Mouse (Mus musculus) splenic B cell, adult 2 months (primary cell): ENCODE results near the gene Carmil1.

Experiments
- DNase-seq: peaks from one replicate; pipeline ENCODE4 v3.0.0-alpha.2; 2011; ENCODE audit warnings: low read depth, low spot score
- H3K27me3 ChIP-seq: 2 replicates; pipeline ENCODE4 v1.6.1; 2012; ENCODE audit warnings: mild to moderate bottlenecking, low read length, moderate library complexity, mixed read lengths; ENCODE audit not compliant: control insufficient read depth, poor library complexity, insufficient read depth, severe bottlenecking
- H3K36me3 ChIP-seq: 2 replicates; pipeline ENCODE4 v1.6.1; 2012; ENCODE audit warnings: mild to moderate bottlenecking, low read length, moderate library complexity, mixed read lengths; ENCODE audit not compliant: control insufficient read depth, poor library complexity, insufficient read depth, severe bottlenecking

Gene Carmil1

DNA sequence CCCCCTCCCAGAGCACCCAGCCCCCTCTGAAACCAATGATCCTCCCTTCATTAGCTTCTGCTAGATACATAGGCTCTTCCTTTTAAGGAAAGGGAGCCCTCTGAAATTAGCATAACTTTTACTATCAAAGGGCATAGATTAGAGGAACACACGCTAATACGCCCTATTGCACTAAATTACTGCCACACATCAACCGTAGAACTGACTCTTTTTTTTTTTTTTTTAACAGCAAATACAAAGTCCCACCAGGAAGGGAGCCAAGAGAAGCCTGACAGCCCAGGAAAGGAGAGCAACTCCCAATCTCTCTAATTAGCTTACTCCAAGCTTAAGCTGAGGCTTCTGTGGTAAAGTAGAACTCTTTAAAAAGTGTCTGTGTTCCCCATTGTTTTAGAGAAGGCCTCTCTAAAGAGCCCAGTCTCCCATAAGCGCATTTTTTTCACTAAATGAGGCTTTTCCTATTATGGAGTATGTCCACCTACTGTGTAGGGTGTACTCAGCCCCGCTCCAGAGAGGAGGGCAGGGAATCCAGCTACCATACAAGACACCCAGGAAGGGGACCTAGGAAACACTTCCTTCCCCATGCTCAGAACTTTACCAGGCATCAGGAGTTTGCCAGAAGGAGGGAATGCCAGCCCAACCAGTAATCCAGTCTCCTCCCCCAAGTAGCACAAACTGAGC is 38.0 kb downstream of the Carmil1 start:
- no peaks in the 10 kb centered on the region for H3K27me3 ChIP-seq
- no peaks in the 10 kb centered on the region for H3K36me3 ChIP-seq
- DNase-seq: no peak

DNA sequence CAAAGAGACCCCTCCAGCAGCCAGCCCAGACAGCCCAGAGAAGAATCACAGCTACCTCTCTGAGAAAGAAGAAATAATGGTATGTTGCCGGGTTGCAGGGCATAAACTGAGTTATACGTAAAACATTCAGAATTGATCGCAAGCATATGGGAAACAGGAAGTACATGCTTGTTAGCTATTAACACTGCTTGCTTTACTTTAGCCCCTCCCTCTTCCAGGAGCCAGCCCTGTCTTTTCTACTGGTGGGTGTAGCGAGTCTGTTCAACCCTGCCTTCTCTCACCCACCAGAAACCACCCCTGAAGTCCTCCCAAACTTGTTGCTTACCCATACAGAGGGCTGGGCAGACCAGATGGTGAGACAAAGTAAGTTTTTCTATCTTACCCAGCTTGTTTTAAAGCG is 39.4 kb downstream of the Carmil1 start:
- no peaks in the 10 kb centered on the region for H3K27me3 ChIP-seq
- H3K36me3 ChIP-seq: no peaks in the 10 kb centered on the region
- peak; percentile 40 for DNase-seq

DNA sequence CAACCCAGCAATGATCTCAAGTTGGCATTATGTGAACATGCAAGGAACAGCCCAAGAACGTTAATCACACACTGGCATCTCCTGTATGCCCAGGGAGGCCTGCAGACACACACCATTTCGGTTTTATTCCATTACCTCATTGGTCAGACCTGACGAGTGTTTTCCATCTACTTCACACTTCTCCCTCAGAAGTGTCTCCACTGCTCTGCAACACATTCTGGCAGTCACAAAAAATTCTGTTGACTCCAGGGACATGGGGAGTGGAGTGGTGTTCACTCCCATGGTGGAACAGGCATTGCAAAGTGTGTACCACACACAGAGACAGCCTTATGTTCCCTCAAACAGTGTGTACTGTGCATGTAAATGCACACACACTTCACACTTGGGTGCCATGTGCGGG is 40.2 kb downstream of the Carmil1 start:
- Histone ChIP-seq H3K27me3 (no peaks in the 10 kb centered on the region), H3K36me3 (no peaks in the 10 kb centered on the region)
- DNase-seq: no peak

DNA sequence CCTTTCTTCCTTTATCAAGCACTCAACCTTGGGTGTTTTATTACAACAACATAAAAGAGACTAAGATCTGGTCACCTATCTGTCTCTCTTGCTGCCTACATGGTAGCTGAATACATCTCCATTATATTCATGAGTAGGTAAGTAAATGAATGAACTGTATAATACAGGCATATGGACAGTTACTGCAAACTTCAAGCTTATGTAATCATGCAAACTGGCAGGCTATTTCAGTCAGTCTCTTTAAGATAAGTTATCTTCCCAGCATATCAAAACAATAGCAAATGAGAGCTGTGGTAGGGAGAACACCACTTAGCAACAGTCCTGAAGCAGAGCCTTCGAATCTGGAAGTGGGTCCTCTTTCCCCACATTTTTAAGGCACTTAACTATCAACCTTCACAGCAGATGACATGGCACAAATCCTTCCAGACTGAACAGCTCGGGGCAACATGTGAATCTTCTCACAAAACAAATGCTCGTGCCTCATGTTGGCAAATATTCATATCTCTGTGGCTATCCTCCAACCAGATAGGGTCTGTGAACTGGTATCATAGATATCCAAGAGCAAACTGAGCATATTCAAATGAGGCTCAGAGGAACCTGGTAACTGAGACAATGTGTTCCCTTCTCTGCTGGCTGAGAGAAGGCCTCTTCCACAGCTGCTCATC is 42.0 kb downstream of the Carmil1 start:
- Histone ChIP-seq H3K36me3 (no peaks in the 10 kb centered on the region), H3K27me3 (no peaks in the 10 kb centered on the region)
- DNase-seq: no peak

DNA sequence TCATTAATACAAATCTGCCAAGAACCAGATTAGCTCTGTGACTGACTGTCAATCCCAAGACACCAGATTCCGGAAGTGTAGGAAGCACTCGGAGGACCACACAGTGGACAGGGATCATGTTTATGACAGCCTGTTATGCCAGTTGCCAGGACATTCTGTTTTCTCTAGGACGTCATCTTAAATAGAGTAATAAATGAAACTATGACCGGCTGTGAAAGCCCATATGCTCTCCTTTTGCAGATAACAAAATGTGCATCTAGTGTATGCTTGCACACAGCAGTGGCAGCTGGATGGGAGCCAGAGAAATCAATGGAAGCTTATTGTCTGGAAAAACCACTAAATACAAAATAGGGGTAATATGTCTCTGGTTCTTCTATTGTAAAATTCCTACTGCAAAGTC is 43.9 kb downstream of the Carmil1 start:
- H3K36me3 ChIP-seq: no peaks in the 10 kb centered on the region
- no peaks in the 10 kb centered on the region for H3K27me3 ChIP-seq
- DNase-seq: no peak

DNA sequence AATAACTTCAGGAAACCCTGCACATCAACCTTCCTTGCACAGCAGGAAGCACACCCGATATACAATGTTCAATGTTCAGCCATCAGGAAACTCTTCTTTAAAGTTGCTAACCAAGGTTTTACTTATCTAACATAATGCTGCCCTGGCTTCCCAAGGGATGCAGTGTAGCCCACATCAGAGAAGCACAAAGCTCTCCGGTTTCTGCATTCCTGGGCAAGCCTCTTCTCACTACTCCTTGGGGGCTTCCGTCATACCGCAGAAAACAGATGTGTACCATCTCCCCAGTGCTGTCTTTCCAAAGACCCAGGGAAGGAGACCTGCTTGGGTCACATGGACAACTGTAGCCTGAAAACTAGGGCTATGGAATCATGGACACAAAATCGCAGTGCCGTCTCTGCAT is 47.8 kb downstream of the Carmil1 start:
- no peaks in the 10 kb centered on the region for H3K36me3 ChIP-seq
- DNase-seq: no peak
- H3K27me3 ChIP-seq: no peaks in the 10 kb centered on the region

DNA sequence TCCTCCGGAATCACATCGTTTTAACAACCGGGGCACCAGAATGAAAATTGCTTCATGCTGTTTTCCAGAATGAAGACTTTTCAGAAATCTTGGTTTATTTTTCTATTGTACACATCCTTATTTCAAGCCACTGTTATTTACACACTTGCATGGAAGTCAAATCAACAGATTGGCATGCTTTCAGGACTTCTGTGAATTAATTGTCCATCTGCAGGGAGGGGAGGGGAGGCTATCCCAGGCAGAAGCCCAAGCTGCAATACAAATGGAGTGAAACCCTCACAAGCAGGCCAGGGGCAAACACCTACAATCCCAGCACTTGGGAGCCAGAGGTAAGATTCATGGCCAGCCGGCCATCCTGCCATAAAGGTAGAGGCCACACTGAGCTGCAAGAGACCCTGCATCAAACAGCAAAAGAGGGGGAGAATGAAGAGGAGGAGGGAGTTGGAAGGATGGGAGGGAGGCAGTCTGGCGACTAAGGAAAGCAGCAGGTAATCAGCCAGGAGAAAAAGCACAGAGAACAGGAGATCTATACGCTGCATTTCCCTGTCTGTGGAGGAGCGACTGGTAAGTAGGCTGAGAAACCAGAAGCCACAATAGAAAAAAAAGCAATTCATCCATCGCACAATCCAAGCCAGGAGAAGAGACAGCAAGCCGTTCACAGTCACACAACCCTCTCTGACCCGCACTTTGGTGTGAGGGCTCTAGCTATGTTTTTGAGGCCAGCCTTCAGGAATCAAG is 48.7 kb downstream of the Carmil1 start:
- DNase-seq: no peak
- no peaks in the 10 kb centered on the region for H3K36me3 ChIP-seq
- no peaks in the 10 kb centered on the region for H3K27me3 ChIP-seq

DNA sequence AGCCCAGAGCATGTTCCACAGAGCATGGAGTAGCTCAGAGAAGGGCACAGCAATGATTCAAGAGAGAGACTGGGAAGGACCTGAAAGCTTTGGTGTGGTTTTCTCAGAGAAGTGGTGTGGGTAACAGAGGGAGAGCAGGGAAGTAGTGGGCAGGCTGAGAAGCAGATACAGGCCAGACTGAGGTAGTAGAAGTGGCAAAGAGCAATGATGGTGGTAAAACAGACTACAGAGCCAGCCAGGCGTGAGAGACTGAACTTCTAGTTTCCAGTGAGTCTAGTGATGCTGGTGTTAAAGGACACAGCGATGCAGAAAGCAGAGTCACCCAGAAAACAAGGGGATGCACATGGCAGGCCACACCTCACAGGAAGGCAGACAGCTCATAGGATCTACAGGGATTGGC is 49.4 kb downstream of the Carmil1 start:
- DNase-seq: peak; percentile 75
- no peaks in the 10 kb centered on the region for H3K36me3 ChIP-seq
- H3K27me3 ChIP-seq: no peaks in the 10 kb centered on the region

DNA sequence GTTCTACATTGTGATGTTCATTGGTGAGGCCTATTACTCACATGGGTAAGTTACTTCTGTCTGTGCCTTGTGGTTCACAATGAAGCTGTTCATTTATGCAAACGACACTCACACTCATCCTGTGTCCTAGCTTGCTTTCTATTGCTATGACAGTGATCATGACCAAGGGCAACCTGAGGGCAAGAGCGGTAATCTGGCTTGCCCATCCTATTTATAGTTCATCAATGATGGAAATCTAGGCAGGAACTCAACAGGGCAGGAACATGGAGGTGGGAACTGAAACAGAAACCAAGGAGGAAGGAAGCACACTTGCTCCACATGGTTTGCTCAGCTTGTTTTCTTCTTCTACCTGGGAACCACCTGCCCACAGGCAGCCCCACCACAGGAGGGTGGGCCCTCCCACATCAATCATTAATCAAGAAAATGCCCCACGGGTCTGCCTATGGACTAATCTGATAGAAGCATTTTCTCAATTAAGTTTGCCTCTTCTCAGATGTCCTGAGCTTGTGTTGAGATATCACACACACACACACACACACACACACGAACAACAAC is 50.0 kb downstream of the Carmil1 start:
- peak; percentile 78 for DNase-seq
- H3K27me3 ChIP-seq: no peaks in the 10 kb centered on the region
- no peaks in the 10 kb centered on the region for H3K36me3 ChIP-seq

DNA sequence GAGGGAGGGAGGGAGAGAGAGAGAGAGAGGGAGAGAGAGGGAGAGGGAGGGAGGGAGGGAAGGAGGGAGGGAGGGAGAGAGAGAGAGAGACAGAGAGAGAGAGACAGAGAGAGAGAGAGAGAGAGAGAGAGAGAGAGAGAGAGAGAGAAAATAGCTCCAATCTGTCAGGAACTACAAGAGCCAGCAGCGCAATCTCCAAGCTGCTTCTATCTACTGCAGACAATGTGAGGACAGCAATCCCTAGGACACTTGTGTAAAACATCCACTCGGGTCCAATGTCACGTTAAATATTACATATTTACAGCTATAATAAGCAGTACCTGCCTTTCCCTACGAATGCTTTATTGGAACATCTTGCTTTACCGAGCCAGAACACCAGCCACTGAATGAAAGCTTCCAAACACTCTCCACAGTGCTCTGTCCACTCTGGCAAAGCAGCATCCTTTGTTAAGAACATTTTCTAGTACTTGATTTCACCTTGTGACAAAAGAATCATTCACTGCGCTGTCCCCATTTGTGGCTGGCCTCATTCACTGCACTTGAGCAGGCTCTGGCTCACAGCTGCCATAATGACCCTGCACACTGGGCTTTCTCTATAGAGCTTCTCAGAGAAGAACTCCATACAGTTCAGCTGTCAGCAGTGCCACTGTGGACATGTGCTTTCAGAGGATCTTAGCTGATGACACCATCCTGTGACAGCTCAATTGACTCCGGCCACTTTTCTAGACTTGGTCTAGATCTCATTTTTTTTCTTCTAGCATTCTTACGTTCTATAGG is 57.0 kb downstream of the Carmil1 start:
- no peaks in the 10 kb centered on the region for H3K27me3 ChIP-seq
- no peaks in the 10 kb centered on the region for H3K36me3 ChIP-seq
- no peak for DNase-seq

DNA sequence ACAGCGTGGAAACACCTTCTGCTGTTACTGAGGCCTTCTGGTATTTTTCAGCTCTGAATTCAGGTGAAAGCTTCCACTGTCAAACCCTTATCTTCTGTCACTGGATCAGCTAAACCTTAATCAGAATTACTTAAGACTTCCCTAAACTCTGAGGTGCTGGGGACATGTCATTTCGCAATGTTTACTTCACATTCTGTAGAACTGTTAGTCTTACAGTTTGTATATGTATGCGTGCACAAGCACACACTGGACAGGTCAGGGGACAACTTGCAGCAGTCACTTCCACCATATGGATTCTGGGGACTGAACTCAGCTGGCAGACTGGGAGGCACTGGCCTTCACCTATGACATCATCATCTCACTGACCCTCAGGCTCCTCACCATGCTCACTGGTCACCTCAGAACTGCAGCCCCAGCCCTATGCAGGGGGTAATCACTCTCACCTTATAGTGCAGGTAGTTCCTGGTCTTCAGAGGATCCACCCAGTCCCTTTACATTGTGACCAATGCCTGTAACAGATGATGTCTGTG is 60.1 kb downstream of the Carmil1 start:
- no peaks in the 10 kb centered on the region for H3K36me3 ChIP-seq
- H3K27me3 ChIP-seq: no peaks in the 10 kb centered on the region
- no peak for DNase-seq

DNA sequence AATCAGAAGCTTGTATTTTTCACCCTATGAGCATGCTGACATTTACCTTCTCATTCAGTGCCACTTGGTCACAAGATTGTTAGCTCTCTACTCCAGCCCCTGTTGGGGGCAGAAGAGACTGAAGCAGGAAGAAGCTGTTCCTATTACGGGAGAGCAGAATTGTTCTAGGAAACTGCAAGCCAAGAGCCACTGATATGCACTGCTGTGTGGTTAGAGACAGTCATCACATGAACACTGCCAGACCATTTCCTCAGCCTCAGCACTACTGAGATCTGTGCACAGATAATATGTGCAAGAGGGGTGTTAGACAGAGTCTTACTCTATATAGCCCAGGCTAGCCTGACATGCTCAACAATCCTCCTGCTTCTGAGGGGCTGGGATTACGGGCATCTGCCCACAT is 69.4 kb downstream of the Carmil1 start:
- no peak for DNase-seq
- Histone ChIP-seq H3K36me3 (no peaks in the 10 kb centered on the region), H3K27me3 (no peaks in the 10 kb centered on the region)

DNA sequence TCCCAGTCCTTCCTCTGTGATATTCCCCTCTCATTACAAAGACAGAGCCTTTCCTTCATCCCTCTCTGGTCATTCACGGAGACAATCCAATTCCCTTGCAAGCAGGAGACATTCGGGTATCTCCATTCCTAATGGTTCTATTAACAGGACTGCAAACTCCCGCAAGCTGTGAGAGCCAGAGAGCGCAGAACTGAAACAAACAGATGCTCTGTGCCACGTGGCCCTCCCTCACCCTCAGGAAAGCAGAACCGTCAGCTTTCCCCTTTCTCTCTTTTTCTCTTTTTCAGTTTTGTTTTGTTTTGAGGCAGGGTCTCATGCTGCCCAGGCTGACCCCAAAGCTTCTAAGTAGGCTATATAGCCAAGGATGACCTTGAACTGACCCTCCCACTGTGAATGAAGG is 74.5 kb downstream of the Carmil1 start:
- no peaks in the 10 kb centered on the region for H3K36me3 ChIP-seq
- no peaks in the 10 kb centered on the region for H3K27me3 ChIP-seq
- DNase-seq: peak; percentile 45

DNA sequence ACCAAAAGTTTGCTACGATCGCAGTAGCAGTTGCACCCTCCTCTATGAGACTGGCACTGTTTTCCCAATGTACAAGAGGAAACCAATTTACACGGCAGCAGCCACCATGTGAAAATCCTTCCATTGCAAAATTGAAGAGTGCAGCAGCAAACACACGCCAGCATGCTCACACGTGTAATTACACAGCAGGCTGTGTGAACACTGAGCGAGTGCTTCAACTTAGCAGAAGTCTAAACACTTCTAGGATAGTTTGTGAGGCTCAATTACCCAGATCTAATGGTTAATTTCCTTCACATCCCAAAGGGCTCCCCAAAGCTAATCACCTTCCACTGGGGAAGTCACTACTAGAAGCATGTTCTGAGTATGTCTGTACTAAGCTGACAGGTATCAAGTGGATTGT is 78.3 kb downstream of the Carmil1 start:
- H3K36me3 ChIP-seq: no peaks in the 10 kb centered on the region
- DNase-seq: no peak

More for the DNA sequence above, 78.3 kb downstream of the Carmil1 start:
- no peaks in the 10 kb centered on the region for H3K27me3 ChIP-seq
